Mouse (Mus musculus) kidney, adult 9 months (tissue): Measurements from ENCODE around the gene Sycn.

Experiments
- DNase-seq: peaks from one replicate; pipeline ENCODE4 v3.0.0; 2022

Gene Sycn

GRCm38 (mm10) chr7:28560856-28561255, 20.2 kb downstream of the Sycn start:
- no peak for DNase-seq

- no peak for DNase-seq
These were observed 21.3 kb downstream of the Sycn start for GRCm38 (mm10) chr7:28561967-28562366.

DNA sequence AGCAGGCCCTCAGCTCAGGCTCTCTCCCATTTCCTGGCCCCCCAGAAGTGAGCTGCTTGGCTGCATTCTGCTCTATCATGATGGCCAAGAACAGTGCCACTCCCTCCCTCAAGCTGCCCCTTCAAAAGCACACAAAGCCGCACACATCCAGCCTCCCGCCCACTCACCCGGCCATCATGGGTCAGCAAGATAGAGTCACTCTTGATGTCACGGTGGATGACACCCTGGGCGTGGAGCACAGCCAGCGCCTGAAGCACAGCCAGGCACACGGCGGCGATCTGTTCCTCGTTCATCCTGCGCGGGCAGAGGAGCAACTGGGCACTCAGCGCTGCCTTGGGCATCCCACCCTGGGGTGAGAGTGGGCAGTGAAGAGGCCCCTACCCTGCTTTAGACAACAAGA, 21.7 kb downstream of the Sycn start:
- no peak for DNase-seq

DNA sequence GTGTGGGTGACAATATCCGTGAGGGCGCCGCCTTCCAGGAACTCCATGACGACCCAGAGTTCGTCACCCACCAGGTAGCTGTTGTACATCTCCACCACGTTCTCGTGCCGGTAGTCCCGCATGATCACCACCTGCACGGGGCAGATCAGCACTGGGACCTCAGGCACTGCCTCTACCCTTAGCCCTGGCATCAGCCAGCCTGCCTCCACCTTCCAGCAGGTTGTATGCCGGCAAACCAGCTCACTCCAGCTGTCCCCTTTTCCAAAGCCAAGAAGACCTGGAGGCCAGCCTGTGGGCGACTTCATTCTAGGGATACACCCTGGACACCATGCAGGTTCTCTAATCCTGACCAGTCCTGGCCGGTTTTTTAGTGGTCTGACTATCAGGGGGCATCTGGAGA, 22.3 kb downstream of the Sycn start:
- DNase-seq, result no peak

GRCm38 (mm10) chr7:28565407-28565806, 24.7 kb downstream of the Sycn start:
- DNase-seq, result no peak

DNA sequence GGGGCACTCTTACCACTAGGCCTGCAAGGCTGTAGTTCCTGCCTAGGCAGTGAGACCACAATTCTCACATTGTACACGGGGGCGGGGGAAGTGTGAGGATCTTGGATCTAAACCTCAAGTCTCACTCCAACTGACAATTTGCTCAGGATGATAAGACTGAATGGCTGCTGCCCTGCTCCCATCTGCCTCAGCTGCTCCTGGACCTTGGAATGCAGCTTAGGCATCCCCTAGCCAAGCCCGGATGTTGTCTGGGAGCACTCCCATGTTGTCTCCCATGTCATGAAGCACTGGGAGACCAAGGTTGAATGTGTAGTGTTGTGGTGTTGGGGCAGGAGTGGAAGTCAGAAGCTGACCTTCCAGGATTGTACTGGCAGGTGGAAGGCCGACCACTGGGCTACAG, 26.9 kb downstream of the Sycn start:
- no peak for DNase-seq

DNA sequence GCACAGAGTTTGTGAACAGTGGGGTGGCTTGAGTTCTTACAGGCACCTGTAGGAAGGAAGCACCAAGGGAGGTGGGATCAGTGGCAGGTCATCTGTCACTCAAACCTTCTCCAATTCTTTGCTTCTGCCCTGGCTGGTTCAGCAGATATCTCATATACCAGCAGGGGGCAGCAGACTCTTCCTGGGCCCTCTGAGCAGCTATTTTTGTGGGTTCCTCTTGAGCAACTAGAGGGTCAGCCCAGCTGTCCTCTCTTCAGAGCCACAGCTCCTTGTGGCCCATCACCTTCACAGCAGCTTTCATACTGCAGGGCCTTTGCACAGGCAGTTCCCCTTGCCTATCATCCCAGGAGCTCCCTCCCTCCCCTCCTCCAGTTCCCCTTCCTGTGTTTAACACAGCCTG, 27.6 kb downstream of the Sycn start:
- DNase-seq, result peak; percentile 78

- DNase-seq, result peak; percentile 96
These were observed 29.8 kb downstream of the Sycn start for GRCm38 (mm10) chr7:28570291-28570981.

GRCm38 (mm10) chr7:28570982-28571682, 30.4 kb downstream of the Sycn start:
- no peak for DNase-seq

DNA sequence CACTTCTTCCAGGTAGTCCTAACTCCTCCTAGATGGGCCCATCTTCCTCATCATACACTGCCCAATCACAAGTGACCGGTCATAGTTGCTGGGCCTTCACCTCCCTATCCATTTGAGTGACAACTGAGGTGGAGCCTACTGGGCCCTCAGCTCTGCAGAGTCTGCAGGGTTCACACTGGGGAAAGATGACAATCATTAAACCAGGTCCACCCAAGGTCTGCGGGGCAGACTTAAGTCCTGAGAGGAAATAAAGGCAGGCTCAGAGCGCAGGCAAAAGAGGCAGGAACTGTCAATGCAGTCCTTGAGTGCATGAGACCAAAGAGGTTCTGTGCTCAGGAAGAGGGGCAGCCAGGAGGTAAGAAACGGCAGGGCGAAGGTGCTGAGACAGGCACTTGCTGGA, 32.0 kb downstream of the Sycn start:
- peak; percentile 81 for DNase-seq

GRCm38 (mm10) chr7:28573236-28573635, 32.6 kb downstream of the Sycn start:
- no peak for DNase-seq

GRCm38 (mm10) chr7:28575597-28575996, 34.9 kb downstream of the Sycn start:
- DNase-seq, result no peak

- DNase-seq, result peak; percentile 74
These were observed 35.7 kb downstream of the Sycn start for GRCm38 (mm10) chr7:28576271-28576914.

GRCm38 (mm10) chr7:28577826-28578542, 37.3 kb downstream of the Sycn start:
- peak; percentile 80 for DNase-seq

GRCm38 (mm10) chr7:28578543-28579053, 37.9 kb downstream of the Sycn start:
- no peak for DNase-seq

DNA sequence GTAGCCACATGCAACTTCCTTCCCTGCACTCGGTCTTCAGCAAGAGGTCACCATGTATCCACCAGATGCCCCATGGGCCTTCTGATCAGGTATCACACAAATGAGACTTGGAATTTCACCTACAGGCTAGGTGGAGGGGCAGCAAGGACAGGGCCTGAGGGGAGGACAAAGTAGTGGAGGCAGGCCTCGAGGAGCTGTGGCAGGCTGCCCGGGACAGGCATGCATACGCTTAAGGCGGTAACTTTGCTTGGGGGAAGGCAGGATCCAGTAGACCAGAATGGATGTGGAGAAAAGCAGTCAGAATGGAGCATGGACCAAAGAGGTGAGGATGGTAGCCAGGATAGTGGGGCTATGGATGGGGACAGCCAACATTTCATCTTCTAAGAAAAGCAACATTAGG, 39.1 kb downstream of the Sycn start:
- DNase-seq, result no peak

DNA sequence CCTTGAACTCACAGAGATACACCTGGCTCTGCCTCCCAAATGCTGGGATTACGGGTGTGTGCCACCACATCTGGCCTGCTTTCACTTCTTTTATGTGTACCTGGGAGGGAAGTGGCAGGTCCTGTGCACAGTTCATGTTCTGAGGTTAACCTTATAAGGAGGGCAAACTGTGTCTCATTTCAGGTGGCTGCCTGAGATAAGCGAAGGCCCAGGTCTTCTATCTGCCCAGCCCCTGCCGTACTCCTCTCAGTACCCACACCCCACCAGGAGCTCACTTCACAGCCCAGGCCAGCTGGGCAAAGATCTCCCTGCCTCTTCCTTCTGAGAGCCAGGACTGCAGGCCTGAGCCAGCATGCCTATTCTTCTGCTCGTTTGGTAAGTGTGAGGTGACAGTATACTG, 41.0 kb downstream of the Sycn start:
- DNase-seq, result no peak

- DNase-seq, result no peak
These were observed 42.2 kb downstream of the Sycn start for GRCm38 (mm10) chr7:28582841-28583240.

DNA sequence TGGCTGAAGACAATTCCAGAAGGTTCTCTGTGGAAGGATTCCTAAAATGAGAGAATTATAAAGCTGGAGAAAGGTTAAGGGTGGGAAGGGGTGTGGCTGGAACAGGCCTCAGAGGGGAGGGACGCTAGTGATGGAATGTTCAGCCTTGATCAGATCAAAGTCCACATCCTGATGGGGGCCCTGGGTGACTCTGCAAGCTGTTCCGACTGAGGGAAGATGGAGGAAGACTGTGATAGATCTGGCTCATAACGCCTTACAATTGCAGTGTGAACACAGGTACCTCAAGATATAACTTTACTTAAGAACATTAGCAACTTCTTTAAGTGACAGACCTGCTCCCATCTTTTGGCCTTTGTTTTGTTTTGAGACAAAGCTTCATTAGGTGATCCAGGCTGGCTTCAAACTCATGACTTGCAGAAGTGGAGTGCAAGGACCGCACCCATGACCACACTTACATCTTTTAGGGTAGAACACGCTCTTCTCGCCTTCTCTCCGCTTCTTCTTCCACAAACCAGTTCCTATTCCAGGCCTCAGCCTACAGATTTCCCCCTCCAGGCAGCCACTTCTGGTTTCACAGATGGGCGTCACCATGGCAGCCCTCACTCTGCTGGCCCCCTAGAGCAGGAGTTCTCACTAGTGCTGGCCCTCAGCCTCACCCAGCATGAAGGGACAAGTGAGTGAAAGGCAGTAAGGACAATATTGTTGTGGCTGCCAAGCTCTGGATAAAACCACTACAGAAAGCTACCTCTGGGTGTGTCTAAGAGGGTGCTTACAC, 43.1 kb downstream of the Sycn start:
- DNase-seq, result no peak

DNA sequence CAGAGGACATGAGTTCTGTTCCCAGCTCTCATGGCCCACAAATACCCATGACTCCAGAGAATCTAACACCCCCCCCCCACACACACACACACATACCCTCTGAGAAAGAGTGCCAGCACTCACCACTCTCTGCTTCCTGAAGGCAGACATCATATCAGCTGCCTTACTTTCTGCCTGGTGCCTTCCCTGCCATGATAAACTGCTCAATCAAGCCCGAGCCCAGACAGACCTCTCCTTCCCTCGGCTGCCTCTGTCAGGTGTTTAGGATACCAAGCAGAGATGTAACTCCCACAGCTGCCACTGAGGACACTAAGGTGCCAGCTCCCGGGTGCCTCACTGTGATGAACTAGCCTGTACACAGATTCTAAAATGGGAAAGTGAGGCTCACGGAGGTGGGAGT, 43.8 kb downstream of the Sycn start:
- no peak for DNase-seq

GRCm38 (mm10) chr7:28585001-28585400, 44.3 kb downstream of the Sycn start:
- DNase-seq, result no peak

DNA sequence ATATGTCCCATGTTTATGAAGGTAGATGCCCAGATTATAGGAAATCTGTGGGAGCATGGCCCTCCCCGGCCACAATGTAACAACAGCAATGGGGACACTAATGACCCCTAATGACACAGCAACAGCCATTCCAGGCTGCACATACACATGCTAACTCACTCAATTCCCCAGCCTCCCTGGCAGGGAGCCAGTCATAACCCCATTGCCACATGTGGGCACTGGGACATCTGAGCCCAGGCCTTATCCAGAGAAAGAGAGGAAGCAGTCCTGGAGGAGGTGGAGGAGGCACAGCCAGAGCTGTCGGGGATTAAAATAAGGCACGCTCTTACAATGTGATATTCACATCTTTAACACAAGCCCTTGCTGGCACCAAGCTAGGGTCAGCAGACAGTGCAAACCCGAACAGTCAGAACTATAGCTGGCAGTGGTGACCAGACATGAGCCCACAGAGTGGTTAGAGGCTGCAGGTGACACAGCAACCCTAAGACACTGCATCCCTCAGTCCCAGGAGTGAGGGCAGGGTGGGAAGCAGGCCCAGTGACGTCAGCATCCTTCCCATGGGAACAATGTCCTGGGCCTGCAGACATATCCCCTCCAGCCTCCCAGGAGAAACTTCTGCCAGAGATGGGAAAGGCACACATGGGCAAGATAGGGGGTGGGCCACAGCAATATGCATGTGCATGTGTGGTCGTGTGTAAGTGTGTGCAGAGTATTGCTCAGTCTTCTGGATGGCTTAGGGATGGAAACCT, 46.2 kb downstream of the Sycn start:
- DNase-seq, result no peak
